Mouse (Mus musculus) right cerebral cortex, adult 2 months (tissue): Measurements from ENCODE around the gene Cttnbp2nl.

ENCODE experiments used
- DNase-seq, 2 experiments: peaks; one replicate each; pipeline ENCODE4 v3.0.0; 2021 to 2022; ENCODE audit warnings: low spot score in 2 of 2

The Cttnbp2nl gene

DNA sequence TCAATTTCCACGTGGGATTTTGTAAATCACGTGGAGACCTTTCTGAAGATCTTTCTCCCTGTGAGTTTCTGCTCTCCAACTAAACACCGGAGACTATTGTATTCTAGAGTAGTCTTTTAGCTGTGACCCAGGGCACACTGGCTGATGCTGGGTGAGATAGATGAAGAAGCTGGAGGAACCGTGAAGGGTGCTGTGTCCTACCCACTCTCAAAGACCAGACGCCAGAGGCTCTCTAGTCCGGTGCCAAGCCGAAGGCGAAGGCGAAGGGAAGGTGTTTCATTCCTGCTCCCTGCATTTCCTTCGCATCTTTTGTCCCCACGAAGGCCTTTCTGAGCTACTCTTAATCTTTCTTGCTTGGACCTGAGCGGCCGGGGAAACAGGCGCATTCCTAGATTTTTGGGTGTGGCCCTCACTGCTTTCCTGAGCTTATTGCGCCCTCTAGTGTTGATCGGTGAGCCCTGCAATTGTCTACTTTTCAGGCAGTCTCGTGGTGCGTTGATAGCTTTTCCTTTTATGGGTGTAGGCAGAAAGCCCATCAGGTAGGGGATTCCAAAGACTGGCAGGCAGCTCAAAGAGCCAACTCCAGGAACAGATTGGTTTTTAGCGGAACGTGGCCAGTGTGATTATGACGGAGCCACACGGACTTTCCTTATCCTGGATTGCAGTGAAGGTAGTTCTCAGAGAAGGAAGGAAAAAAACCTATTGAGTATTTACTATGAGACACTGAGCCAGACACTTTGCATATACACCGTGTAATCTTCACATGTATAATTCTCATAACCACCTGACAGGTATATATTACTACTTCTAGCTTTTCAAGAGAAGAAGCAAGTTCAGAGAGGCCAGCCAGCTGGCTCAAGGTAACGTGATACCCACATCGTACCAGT is 5.9 kb upstream of the Cttnbp2nl start:
- DNase-seq: peak; percentile 91 to 93

GRCm38 (mm10) chr3:105055666-105056065 is 2.7 kb upstream of the Cttnbp2nl start:
- no peak for DNase-seq

GRCm38 (mm10) chr3:105054952-105055351 is 2.0 kb upstream of the Cttnbp2nl start:
- peak; percentile 34 to 35 for DNase-seq

DNA sequence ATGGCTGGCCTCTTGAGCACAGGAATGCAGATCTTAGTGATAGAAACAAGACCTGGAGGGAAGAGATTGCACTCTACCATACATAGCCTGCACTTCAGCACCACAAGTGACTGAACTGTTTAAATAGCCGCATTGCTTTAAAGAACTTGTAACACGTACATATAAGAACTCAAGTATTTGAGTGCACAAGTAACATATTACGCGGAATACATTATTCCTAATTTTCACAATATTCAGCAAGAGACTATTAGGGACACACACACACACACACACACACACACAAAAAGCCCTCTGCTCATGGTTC is 704 bp upstream of the Cttnbp2nl start:
- DNase-seq: no peak

- no peak for DNase-seq
These were observed 592 bp downstream of the Cttnbp2nl start for GRCm38 (mm10) chr3:105052171-105052936.

DNA sequence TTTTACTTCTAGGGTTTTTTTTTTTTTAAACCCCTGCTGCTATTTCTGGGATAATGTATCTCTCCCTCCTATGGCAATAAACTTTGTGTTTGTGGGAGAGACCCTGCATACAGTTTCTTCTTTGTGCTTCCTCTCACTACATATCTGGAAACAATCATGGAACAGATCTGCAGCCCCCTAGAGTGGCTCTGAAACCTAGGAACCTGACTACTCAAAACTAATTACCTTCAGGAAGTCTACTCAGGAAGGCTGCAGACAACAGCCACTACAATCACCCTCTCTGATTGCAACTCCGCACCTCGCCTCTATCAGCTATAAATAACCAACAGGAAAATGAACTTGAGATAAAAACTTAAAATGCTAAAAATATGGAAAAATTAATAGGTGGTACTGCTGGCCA is 1.8 kb downstream of the Cttnbp2nl start:
- DNase-seq: no peak

DNA sequence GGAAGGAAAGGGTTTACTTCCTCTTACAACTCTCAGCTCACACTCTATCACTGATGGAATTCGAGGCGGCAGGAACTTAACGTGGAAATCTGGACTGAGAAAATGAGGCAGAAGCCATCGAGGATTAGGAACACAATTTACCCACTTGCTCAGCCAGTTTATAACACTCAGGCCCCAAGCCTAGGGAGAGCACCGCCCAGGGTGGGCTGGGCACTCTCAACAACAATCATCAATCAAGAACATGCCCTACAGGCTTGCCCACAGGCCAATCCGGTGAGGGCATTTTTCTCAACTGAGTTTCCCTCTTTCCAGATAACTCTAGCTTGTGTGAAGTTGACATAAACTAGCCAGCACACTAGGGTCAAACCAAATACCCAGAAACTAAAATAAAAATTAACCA is 3.1 kb downstream of the Cttnbp2nl start:
- DNase-seq: no peak

- DNase-seq: peak in 1 of 2 experiments; percentile 23
These were observed 5.3 kb downstream of the Cttnbp2nl start for GRCm38 (mm10) chr3:105047616-105048015.

DNA sequence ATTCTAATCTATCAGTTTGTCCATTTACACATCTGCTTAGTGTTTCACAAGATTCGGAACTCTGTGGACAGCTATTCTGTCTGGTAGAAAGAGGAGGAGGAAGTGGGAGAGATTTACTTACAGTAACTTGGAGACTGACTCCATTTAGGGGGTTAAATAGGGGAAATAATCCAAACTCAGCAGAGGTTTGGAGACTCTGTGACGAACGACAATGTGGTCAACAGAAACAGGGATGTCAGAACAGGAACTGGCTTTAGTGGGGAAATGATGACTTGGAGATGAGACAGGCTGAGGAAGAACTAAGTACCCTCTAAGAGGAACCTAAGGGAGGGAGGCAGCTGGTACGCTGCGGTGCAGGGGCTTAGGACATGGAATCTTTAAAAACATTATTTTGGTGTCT is 6.1 kb downstream of the Cttnbp2nl start:
- no peak for DNase-seq

GRCm38 (mm10) chr3:105043746-105044145 is 9.2 kb downstream of the Cttnbp2nl start:
- DNase-seq: no peak

DNA sequence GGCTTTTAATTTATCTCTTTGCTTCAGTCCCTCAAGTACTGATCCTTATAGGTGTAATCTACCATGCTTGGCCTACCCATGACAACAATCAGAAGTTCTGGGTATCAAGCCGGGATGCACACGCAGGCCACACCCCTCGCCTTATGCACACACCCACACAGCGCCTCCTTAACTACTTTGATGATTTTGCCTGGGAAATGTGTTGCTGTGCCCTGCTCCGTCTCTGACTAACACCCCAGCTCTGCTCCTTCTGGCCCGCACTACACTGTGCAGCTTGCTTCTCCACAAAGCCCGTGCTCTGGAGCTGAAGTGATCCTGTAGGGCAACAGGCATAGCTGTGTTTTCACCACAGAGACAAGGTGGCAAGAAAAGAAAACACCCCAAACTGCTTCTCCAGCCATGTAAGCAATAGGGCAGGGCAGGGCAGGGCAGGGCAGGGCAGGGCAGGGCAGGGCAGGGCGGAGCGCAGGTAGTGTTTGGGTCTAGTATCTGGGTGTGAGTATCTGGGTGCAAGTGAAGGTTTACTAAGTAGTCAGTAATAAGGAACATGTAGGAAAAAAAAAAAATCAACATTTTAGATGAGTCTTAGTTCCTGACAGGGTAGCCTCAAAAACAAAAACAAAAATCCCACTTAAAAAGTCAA is 11.8 kb downstream of the Cttnbp2nl start:
- no peak for DNase-seq

- DNase-seq: no peak
These were observed 12.9 kb downstream of the Cttnbp2nl start for GRCm38 (mm10) chr3:105040002-105040401.

- no peak for DNase-seq
These were observed 15.6 kb downstream of the Cttnbp2nl start for GRCm38 (mm10) chr3:105037240-105037770.

DNA sequence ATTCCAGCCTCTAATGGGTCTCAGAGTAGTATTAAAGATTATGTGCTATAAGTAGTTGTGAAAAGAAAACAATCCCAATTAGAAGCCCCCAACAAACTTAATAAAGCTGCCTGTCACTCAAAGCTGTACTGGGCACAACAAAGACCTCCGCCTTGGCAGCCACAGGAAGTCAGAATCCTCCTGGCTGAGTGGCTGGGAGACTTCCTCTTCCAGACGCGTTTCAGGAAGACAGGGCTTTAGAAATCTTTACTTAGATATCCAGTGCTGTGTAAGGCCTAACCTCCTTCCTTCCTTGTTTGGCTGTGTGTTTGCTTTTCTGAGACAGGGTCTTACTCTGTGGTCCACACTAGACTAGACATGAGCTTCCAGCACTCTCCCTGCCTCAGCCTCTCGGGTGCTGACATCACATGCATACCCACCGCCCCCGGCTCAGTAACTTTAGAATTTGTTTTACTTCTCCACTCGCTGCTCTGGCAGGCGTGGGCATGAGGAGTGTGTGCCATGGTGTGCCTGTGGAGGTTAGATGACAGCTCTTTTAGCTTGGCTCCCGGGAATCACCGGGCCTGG is 16.6 kb downstream of the Cttnbp2nl start:
- DNase-seq: peak in 1 of 2 experiments; percentile 30

GRCm38 (mm10) chr3:105023371-105024005 is 29.5 kb downstream of the Cttnbp2nl start:
- DNase-seq: no peak

DNA sequence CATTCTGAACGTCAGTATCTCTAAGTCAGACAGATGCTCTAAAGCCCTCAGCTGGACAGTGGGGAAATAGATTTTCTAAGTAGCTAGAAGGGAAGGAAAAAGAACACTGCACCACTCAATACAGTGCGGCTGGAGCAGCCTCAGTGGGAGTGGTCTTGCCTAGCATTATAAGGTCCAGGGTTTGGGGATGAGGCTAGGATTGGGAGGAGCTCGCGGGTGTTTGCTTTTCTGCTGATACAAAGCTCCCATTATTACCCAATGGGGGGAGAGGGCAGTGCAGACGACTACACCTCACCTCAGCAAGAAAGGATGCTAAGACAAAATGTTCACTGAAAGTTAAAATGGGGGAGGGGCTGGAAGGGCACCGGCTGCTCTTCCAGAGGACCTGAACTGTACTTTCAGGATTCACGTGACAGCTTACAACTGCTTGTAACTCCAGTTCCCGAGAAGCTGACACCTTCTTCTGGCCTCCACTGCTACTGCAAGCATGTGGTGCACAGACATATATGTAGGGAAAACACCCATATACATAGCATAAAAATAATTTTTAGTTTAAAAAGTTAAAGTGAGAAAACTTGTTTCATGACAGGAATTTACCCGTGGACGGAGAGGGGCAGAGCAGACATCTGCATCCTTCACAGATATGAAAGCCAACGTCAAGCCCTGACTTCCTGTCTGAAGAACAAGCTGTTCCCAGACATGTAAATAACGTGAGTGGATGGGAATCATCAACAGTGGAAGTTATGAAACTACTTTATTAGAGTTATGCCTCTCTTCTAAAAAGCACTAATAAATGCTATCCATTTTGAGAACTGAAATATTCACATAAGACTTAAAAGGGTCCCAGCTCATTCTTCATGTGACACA is 32.9 kb downstream of the Cttnbp2nl start:
- no peak for DNase-seq

DNA sequence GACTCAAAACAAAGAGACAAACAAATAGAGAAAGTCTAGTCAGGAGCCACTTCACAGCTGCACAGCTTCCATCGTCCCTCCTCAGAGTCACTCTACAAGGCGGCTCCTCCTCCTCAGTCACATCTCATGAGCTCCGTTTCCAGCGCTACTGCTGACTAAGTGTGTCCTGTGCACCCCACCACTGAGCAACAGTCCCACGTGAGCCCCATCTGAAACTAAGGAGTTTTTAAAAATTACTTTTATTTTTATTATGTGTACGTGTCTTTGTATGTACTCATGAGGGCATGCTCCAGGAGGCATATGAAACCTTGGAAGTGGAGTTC is 34.2 kb downstream of the Cttnbp2nl start:
- DNase-seq: no peak

- no peak for DNase-seq
These were observed 34.7 kb downstream of the Cttnbp2nl start for GRCm38 (mm10) chr3:105018085-105018782.

- DNase-seq: no peak
These were observed 35.6 kb downstream of the Cttnbp2nl start for GRCm38 (mm10) chr3:105017314-105017713.

DNA sequence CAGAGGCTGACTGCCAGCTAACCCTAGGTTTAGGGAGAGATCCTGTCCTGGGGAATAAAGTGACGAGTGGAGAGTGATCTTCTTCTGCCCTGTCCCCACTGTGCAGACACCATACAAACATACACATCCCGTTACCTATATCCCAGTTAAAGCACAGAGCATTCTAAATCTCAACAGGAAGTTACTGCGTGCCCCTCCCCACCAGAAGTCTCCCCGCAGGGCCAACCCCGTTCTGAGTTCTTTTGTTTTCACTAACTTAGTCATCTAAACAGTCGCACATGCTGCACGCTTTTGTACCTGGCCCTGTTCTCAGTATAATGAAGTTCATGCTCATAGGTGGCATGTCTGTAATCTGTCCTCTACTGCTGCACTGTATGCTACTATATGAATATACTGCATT is 36.7 kb downstream of the Cttnbp2nl start:
- no peak for DNase-seq
